Mouse (Mus musculus): ENCODE results near the gene Papola. TPM values are rescaled to one million over a fixed set of nuclear protein-coding genes. Genes with fewer than 3 reads are reported as not detected.

The Papola gene
- polyA plus RNA-seq, 1 experiment from 2014 or later: 196 TPM

DNA sequence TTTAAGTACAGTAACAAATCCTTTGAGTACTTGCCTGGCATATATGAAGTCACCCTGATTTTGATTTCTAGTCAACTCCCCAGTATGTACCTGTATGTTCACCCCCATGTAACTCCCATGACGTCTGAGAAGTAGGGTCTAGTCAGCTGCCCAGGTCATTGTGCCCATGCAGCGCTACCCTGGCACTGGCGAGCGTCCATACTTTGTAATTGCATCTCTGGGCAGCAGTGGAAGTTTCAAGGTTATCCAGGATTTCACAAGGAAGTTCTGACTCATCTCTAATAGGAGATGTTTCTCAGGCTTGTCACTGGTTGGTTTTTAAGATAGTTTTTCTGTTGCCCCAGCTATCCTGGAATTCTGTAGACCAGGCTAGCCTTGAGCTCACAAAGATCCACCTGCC, 59.9 kb downstream of the Papola start:
- no peak overlapping the region for H3K9ac ChIP-seq (replicated peaks; ENCODE audit: low read depth, low read length)
- H3K27ac ChIP-seq (ENCODE audit: low read length): no peak overlapping the region
- H3K4me3 ChIP-seq (replicated peaks; ENCODE audit: low read length): no peak overlapping the region
- no peaks in the 10 kb centered on the region for H3K9me3 ChIP-seq (ENCODE audit: control insufficient read depth, low read length)
- peaks cover 15% of the 10 kb centered on the region for H3K4me1 ChIP-seq (replicated peaks; ENCODE audit: control insufficient read depth, insufficient read depth, low read length)
- no peak for ATAC-seq
- H3K27me3 ChIP-seq (replicated peaks; ENCODE audit: control insufficient read depth, insufficient read depth, low read length): no peaks in the 10 kb centered on the region
- WGBS: 89% methylated on average over 4 of the region's 4 CpGs
- no peaks in the 10 kb centered on the region; the same call in 1 of the 2 replicates for H3K36me3 ChIP-seq (ENCODE audit: control insufficient read depth, insufficient read depth)
- no peak overlapping the region for H3K4me2 ChIP-seq (ENCODE audit: low read length)

- Histone ChIP-seq H3K36me3 (ENCODE audit: control insufficient read depth, insufficient read depth) (no peaks in the 10 kb centered on the region), H3K27ac (ENCODE audit: low read length) (no peak overlapping the region; the same call in 1 of the 2 replicates), H3K4me1 (replicated peaks; ENCODE audit: control insufficient read depth, insufficient read depth, low read length) (peaks cover 5% of the 10 kb centered on the region; the same call in 1 of the 2 replicates), H3K9ac (replicated peaks; ENCODE audit: low read depth, low read length) (no peak overlapping the region), H3K4me3 (replicated peaks; ENCODE audit: low read length) (no peak overlapping the region), H3K4me2 (ENCODE audit: low read length) (no peak overlapping the region), H3K27me3 (replicated peaks; ENCODE audit: control insufficient read depth, insufficient read depth, low read length) (no peaks in the 10 kb centered on the region), H3K9me3 (ENCODE audit: control insufficient read depth, low read length) (no peaks in the 10 kb centered on the region)
- ATAC-seq: peak; percentile 49
- 39% methylated on average over 8 of the region's 8 CpGs for WGBS
These were observed 64.6 kb downstream of the Papola start for GRCm38 (mm10) chr12:105849102-105849501.

GRCm38 (mm10) chr12:105850675-105851074, 66.2 kb downstream of the Papola start:
- Histone ChIP-seq H3K4me1 (replicated peaks; ENCODE audit: control insufficient read depth, insufficient read depth, low read length) (peaks cover 19% of the 10 kb centered on the region), H3K9ac (replicated peaks; ENCODE audit: low read depth, low read length) (no peak overlapping the region), H3K27me3 (replicated peaks; ENCODE audit: control insufficient read depth, insufficient read depth, low read length) (no peaks in the 10 kb centered on the region), H3K4me3 (replicated peaks; ENCODE audit: low read length) (no peak overlapping the region), H3K36me3 (ENCODE audit: control insufficient read depth, insufficient read depth) (no peaks in the 10 kb centered on the region), H3K9me3 (ENCODE audit: control insufficient read depth, low read length) (no peaks in the 10 kb centered on the region), H3K27ac (ENCODE audit: low read length) (no peak overlapping the region), H3K4me2 (ENCODE audit: low read length) (no peak overlapping the region)
- ATAC-seq: no peak
- 80% methylated on average over 9 of the region's 9 CpGs for WGBS

DNA sequence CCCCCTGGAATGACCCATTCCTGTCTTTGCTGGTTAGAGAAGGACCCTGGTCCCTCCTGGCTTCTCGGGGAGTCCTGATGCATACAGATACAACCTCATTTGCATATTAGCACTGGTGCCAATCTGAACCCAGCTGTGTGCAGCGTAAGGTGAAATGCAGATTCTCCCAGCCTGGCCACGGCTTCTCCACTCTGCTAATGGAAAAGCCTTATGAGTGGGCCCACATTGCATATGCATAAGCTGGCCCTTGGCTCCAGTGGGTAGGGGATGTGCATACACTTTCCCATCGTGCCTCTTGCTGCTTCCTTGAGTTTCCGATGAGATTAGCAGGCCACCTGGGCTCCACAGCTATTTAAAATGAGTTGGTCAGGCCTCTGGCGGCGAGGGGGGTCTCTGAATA, 68.3 kb downstream of the Papola start:
- peaks cover 30% of the 10 kb centered on the region for H3K4me1 ChIP-seq (replicated peaks; ENCODE audit: control insufficient read depth, insufficient read depth, low read length)
- H3K27ac ChIP-seq (ENCODE audit: low read length): no peak overlapping the region
- no peak overlapping the region for H3K4me2 ChIP-seq (ENCODE audit: low read length)
- WGBS: 40% methylated on average over 7 of the region's 7 CpGs
- H3K9ac ChIP-seq (replicated peaks; ENCODE audit: low read depth, low read length): no peak overlapping the region
- no peak overlapping the region for H3K4me3 ChIP-seq (replicated peaks; ENCODE audit: low read length)
- H3K9me3 ChIP-seq (ENCODE audit: control insufficient read depth, low read length): no peaks in the 10 kb centered on the region
- ATAC-seq: no peak
- H3K36me3 ChIP-seq (ENCODE audit: control insufficient read depth, insufficient read depth): no peaks in the 10 kb centered on the region
- no peaks in the 10 kb centered on the region for H3K27me3 ChIP-seq (replicated peaks; ENCODE audit: control insufficient read depth, insufficient read depth, low read length)

DNA sequence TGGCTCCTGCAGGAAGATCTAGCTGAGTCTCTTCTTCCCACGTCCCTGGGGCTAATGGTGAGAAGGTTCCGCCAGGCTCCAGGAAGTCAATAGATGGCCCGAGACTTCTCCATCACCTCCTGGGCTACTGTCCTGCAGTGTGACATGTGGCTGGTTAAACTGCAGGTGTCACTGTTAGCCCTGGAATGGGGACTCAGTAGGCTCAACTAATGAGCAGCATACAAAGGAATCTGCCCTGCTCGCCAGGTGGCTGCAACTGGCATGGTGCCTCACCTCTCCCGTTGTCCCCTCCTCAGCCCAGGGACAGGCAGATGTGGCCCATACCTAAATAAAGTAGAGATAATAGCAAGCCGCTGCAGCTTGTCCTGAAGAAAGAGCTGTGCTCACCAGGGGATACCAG, 70.1 kb downstream of the Papola start:
- no peak overlapping the region for H3K4me2 ChIP-seq (ENCODE audit: low read length)
- ATAC-seq: peak; percentile 74
- no peaks in the 10 kb centered on the region for H3K27me3 ChIP-seq (replicated peaks; ENCODE audit: control insufficient read depth, insufficient read depth, low read length)
- no peak overlapping the region for H3K27ac ChIP-seq (ENCODE audit: low read length)
- H3K36me3 ChIP-seq (ENCODE audit: control insufficient read depth, insufficient read depth): no peaks in the 10 kb centered on the region
- 26% methylated on average over 6 of the region's 6 CpGs for WGBS
- no peaks in the 10 kb centered on the region for H3K9me3 ChIP-seq (ENCODE audit: control insufficient read depth, low read length)
- peaks cover 34% of the 10 kb centered on the region for H3K4me1 ChIP-seq (replicated peaks; ENCODE audit: control insufficient read depth, insufficient read depth, low read length)
- H3K4me3 ChIP-seq (replicated peaks; ENCODE audit: low read length): no peak overlapping the region
- H3K9ac ChIP-seq (replicated peaks; ENCODE audit: low read depth, low read length): no peak overlapping the region

DNA sequence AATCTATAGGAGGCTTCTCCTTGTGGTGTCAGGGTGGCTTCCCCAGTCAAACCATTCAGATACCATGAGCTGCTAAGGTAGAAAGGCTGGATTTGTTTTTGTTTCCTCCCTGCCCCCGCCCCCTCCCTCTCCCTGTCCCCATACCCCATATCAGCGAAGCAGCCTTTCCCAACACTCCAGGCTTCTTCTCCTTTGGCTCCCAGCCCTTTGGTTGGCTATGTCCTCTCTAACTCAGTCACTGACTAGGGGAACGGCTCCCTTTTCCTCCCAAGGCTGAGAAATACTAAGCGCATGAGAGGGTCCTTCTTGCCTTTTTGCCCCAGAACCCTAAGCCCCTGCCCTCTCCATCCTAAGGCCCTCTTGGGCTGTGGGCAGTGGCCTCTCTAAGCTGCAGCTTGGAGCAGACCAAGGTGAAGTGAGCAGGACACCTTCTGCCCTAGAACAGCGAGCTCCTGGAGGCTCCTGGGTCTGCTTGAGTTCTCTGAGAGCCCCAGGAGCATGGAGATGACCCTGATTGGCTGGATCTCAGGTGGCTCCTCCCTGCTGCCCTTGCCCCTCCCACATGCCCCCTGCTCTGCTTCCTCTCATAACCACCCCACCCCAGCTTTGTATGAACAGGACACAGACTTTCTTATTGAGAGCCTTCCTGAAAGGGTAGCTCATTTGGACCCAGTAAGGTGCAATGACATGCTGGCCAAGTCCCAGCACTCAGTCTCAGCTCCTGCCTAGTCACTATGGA, 73.6 kb downstream of the Papola start:
- 0 out of 2 replicates have a peak, but pooled peaks have one; percentile 19 for ATAC-seq
- H3K4me3 ChIP-seq (replicated peaks; ENCODE audit: low read length): no peak overlapping the region
- H3K9me3 ChIP-seq (ENCODE audit: control insufficient read depth, low read length): no peaks in the 10 kb centered on the region
- H3K36me3 ChIP-seq (ENCODE audit: control insufficient read depth, insufficient read depth): no peaks in the 10 kb centered on the region
- H3K27ac ChIP-seq (ENCODE audit: low read length): no peak overlapping the region
- no peak overlapping the region for H3K4me2 ChIP-seq (ENCODE audit: low read length)
- H3K27me3 ChIP-seq (replicated peaks; ENCODE audit: control insufficient read depth, insufficient read depth, low read length): no peaks in the 10 kb centered on the region
- WGBS: 69% methylated on average over 5 of the region's 5 CpGs
- H3K9ac ChIP-seq (replicated peaks; ENCODE audit: low read depth, low read length): no peak overlapping the region
- H3K4me1 ChIP-seq (replicated peaks; ENCODE audit: control insufficient read depth, insufficient read depth, low read length): peaks cover 30% of the 10 kb centered on the region

DNA sequence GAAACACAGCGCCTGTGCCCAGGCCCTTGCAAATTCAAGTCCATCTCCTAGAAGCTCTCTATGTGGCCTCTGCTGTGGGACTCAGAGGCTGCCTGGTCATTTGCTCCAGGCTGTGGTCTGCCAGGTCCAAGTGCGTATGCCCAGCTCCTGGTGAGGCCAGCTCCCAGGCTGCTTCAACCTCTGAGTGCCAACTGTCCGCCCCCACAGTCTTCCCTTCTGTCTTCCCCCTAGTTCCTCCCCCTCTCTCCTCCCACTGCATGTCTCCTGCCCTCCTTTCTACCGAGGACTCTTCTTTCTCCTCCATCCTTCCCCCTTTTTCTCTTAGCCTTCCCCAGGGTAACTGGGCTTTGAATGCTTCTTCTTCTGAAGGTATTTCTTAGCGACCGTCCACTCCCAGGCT, 77.6 kb downstream of the Papola start:
- no peaks in the 10 kb centered on the region for H3K36me3 ChIP-seq (ENCODE audit: control insufficient read depth, insufficient read depth)
- H3K4me1 ChIP-seq (replicated peaks; ENCODE audit: control insufficient read depth, insufficient read depth, low read length): peaks cover 8% of the 10 kb centered on the region
- 53% methylated on average over 6 of the region's 6 CpGs for WGBS
- H3K27me3 ChIP-seq (replicated peaks; ENCODE audit: control insufficient read depth, insufficient read depth, low read length): no peaks in the 10 kb centered on the region
- H3K9me3 ChIP-seq (ENCODE audit: control insufficient read depth, low read length): no peaks in the 10 kb centered on the region
- no peak overlapping the region for H3K27ac ChIP-seq (ENCODE audit: low read length)
- ATAC-seq: no peak
- H3K9ac ChIP-seq (replicated peaks; ENCODE audit: low read depth, low read length): no peak overlapping the region
- H3K4me3 ChIP-seq (replicated peaks; ENCODE audit: low read length): no peak overlapping the region
- H3K4me2 ChIP-seq (ENCODE audit: low read length): no peak overlapping the region

- 0 out of 2 replicates have a peak, but pooled peaks have one; percentile 31 for ATAC-seq
- H3K4me2 ChIP-seq (ENCODE audit: low read length): no peak overlapping the region
- H3K4me1 ChIP-seq (replicated peaks; ENCODE audit: control insufficient read depth, insufficient read depth, low read length): peaks cover 7% of the 10 kb centered on the region
- no peaks in the 10 kb centered on the region for H3K9me3 ChIP-seq (ENCODE audit: control insufficient read depth, low read length)
- 58% methylated on average over 22 of the region's 22 CpGs for WGBS
- no peak overlapping the region for H3K27ac ChIP-seq (ENCODE audit: low read length)
- no peak overlapping the region for H3K4me3 ChIP-seq (replicated peaks; ENCODE audit: low read length)
- no peaks in the 10 kb centered on the region for H3K36me3 ChIP-seq (ENCODE audit: control insufficient read depth, insufficient read depth)
- no peak overlapping the region for H3K9ac ChIP-seq (replicated peaks; ENCODE audit: low read depth, low read length)
- H3K27me3 ChIP-seq (replicated peaks; ENCODE audit: control insufficient read depth, insufficient read depth, low read length): no peaks in the 10 kb centered on the region
These were observed 78.1 kb downstream of the Papola start for GRCm38 (mm10) chr12:105862607-105863006.

DNA sequence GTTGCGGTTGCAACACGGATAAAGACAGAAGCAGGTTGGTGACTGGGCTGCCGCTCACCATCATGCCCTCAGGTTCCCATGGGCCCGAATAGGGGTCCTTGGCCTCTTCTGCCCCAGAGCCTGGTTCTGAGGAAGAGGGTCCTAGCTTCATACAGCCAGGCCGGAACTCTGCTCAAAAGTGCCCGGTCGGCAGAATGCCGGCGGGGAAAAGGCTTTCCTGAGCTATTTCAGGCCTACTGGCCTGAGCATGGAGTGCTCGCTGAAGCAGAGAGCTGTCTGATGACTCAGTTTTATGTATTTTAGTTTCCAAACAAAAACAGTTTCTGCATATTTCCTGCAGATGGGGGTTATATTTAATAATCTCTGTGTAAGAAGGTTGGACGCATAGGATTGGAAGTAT, 78.9 kb downstream of the Papola start:
- no peaks in the 10 kb centered on the region for H3K36me3 ChIP-seq (ENCODE audit: control insufficient read depth, insufficient read depth)
- H3K27me3 ChIP-seq (replicated peaks; ENCODE audit: control insufficient read depth, insufficient read depth, low read length): no peaks in the 10 kb centered on the region
- H3K9ac ChIP-seq (replicated peaks; ENCODE audit: low read depth, low read length): no peak overlapping the region
- ATAC-seq: no peak
- no peak overlapping the region for H3K27ac ChIP-seq (ENCODE audit: low read length)
- H3K4me3 ChIP-seq (replicated peaks; ENCODE audit: low read length): no peak overlapping the region
- WGBS: 93% methylated on average over 11 of the region's 11 CpGs
- no peaks in the 10 kb centered on the region for H3K9me3 ChIP-seq (ENCODE audit: control insufficient read depth, low read length)
- no peaks in the 10 kb centered on the region for H3K4me1 ChIP-seq (replicated peaks; ENCODE audit: control insufficient read depth, insufficient read depth, low read length)
- H3K4me2 ChIP-seq (ENCODE audit: low read length): no peak overlapping the region
